Mouse (Mus musculus) left cerebral cortex, adult 2 months (tissue): ENCODE data around the gene Spock1. TPM values are rescaled to one million over a fixed set of nuclear protein-coding genes. Genes with fewer than 3 reads are reported as not detected.

Experiments used
- DNase-seq, 2 experiments: peaks; one replicate each; pipeline ENCODE4 v3.0.0; 2021 to 2022; ENCODE audit warnings: low spot score in 2 of 2, mixed read lengths in 1 of 2; ENCODE audit errors: extremely low spot score in 1 of 2
- H3K27ac ChIP-seq: fragments of 200-600 bp; 2 replicates; pipeline ENCODE4 v1.8.1; 2022
- H3K4me3 ChIP-seq: fragments of 200-600 bp; 2 replicates; pipeline ENCODE4 v1.8.1; 2022
- CTCF ChIP-seq: fragments of 200-600 bp; IDR thresholded peaks from 2 replicates; pipeline ENCODE4 v1.8.1; 2022; ENCODE audit warnings: antibody characterized with exemption, mild to moderate bottlenecking, moderate library complexity
- intact Hi-C: fragments of 180-260 bp; cut with DNase I; formaldehyde crosslinking; loops from one replicate; pipeline ENCODE4 v1.15.1; 2025
- total RNA-seq, 2 experiments: library from RNA; stranded (reverse); gene quantifications; 2 replicates each; pipeline ENCODE4 v1.2.3; 2021

Spock1 gene
- total RNA-seq, 2 experiments from 2014 or later = 276 to 279 TPM

- Histone ChIP-seq H3K4me3 (no peak overlapping the region), H3K27ac (no peak overlapping the region)
- no peak for TF ChIP-seq CTCF
- intact Hi-C loops = no loop called here
- no peak for DNase-seq
Measured at GRCm38 (mm10) chr13:57666173-57666842, 241.8 kb downstream of the Spock1 start.

GRCm38 (mm10) chr13:57662554-57662953 is 245.6 kb downstream of the Spock1 start:
- intact Hi-C loops = no loop called here
- no peak for DNase-seq
- Histone ChIP-seq H3K4me3 (no peak overlapping the region), H3K27ac (no peak overlapping the region)
- TF ChIP-seq CTCF = no peak

GRCm38 (mm10) chr13:57660523-57660922 is 247.6 kb downstream of the Spock1 start:
- Histone ChIP-seq H3K4me3 (no peak overlapping the region), H3K27ac (no peak overlapping the region)
- no peak for DNase-seq
- intact Hi-C loops = no loop called here
- no peak for TF ChIP-seq CTCF

GRCm38 (mm10) chr13:57659872-57660271 is 248.3 kb downstream of the Spock1 start:
- H3K4me3 ChIP-seq = no peak overlapping the region
- H3K27ac ChIP-seq = no peak overlapping the region
- DNase-seq = no peak
- intact Hi-C loops = no loop called here
- TF ChIP-seq CTCF = no peak

- DNase-seq = no peak
- no peak for TF ChIP-seq CTCF
- intact Hi-C loops = no loop called here
- no peak overlapping the region for H3K27ac ChIP-seq
- no peak overlapping the region for H3K4me3 ChIP-seq
Measured at GRCm38 (mm10) chr13:57656606-57657005, 251.5 kb downstream of the Spock1 start.

- intact Hi-C loops = no loop called here
- Histone ChIP-seq H3K27ac (no peak overlapping the region), H3K4me3 (no peak overlapping the region)
- TF ChIP-seq CTCF = no peak
- no peak for DNase-seq
Measured at GRCm38 (mm10) chr13:57654362-57654761, 253.8 kb downstream of the Spock1 start.

GRCm38 (mm10) chr13:57651236-57651635 is 256.9 kb downstream of the Spock1 start:
- intact Hi-C loops = no loop called here
- TF ChIP-seq CTCF = no peak
- DNase-seq = no peak
- Histone ChIP-seq H3K27ac (no peak overlapping the region), H3K4me3 (no peak overlapping the region)

GRCm38 (mm10) chr13:57648784-57649183 is 259.3 kb downstream of the Spock1 start:
- Histone ChIP-seq H3K27ac (no peak overlapping the region), H3K4me3 (no peak overlapping the region)
- intact Hi-C loops = loop anchor here (2.0 kb wide), 1 partner anchor 24 kb away; no protein-coding TSS in a partner anchor
- no peak for TF ChIP-seq CTCF
- DNase-seq = no peak

- intact Hi-C loops = no loop called here
- no peak for TF ChIP-seq CTCF
- H3K4me3 ChIP-seq = no peak overlapping the region
- DNase-seq = no peak
- H3K27ac ChIP-seq = no peak overlapping the region
Measured at GRCm38 (mm10) chr13:57647456-57647855, 260.7 kb downstream of the Spock1 start.

GRCm38 (mm10) chr13:57643036-57643435 is 265.1 kb downstream of the Spock1 start:
- no peak overlapping the region for H3K4me3 ChIP-seq
- H3K27ac ChIP-seq = no peak overlapping the region
- intact Hi-C loops = no loop called here
- no peak for DNase-seq
- no peak for TF ChIP-seq CTCF

- H3K27ac ChIP-seq = no peak overlapping the region
- intact Hi-C loops = no loop called here
- TF ChIP-seq CTCF = no peak
- H3K4me3 ChIP-seq = no peak overlapping the region
- DNase-seq = no peak
Measured at GRCm38 (mm10) chr13:57641649-57642048, 266.5 kb downstream of the Spock1 start.

GRCm38 (mm10) chr13:57640968-57641367 is 267.2 kb downstream of the Spock1 start:
- intact Hi-C loops = no loop called here
- no peak for TF ChIP-seq CTCF
- no peak overlapping the region for H3K4me3 ChIP-seq
- no peak for DNase-seq
- no peak overlapping the region for H3K27ac ChIP-seq

GRCm38 (mm10) chr13:57638820-57639219 is 269.3 kb downstream of the Spock1 start:
- Histone ChIP-seq H3K27ac (peak overlapping the region; percentile 83), H3K4me3 (no peak overlapping the region)
- no peak for DNase-seq
- intact Hi-C loops = loop anchor here (5.0 kb wide), 1 partner anchor 117 kb away; no protein-coding TSS in a partner anchor
- no peak for TF ChIP-seq CTCF
